Mouse (Mus musculus) stomach, postnatal 0 days (tissue): ENCODE results near the gene Rgs3. TPM values are rescaled to one million over a fixed set of nuclear protein-coding genes. Genes with fewer than 3 reads are reported as not detected.

ENCODE experiments used
- ATAC-seq: fragments of 200-750 bp; cut with Nextera tagmentation; 2 replicates; pipeline ENCODE4 v1.8.0; 2017; ENCODE audit not compliant: low FRiP score, low TSS enrichment
- DNase-seq: peaks from one replicate; pipeline ENCODE4 v3.0.0-alpha.2; 2016; ENCODE audit warnings: low spot score
- H3K27ac ChIP-seq: fragments of 300-500 bp; sonication (generic); replicated peaks from 2 replicates; pipeline ENCODE4 v1.5.1; 2014; ENCODE audit warnings: mild to moderate bottlenecking, control low read depth
- H3K27me3 ChIP-seq: fragments of 300-500 bp; sonication (generic); 2 replicates; pipeline ENCODE4 v1.6.1; 2014; ENCODE audit warnings: low read length; ENCODE audit not compliant: control insufficient read depth, insufficient read depth
- H3K36me3 ChIP-seq: fragments of 300-500 bp; sonication (generic); 2 replicates; pipeline ENCODE4 v1.6.1; 2014; ENCODE audit warnings: low read length, mixed read lengths; ENCODE audit not compliant: control insufficient read depth, insufficient read depth
- H3K4me1 ChIP-seq: fragments of 300-500 bp; sonication (generic); replicated peaks from 2 replicates; pipeline ENCODE4 v1.6.1; 2014; ENCODE audit warnings: antibody characterized with exemption; ENCODE audit not compliant: control insufficient read depth, insufficient read depth
- H3K4me2 ChIP-seq: fragments of 300-500 bp; sonication (generic); replicated peaks from 2 replicates; pipeline ENCODE4 v1.6.1; 2014; ENCODE audit warnings: low read depth, mild to moderate bottlenecking, control low read depth, moderate library complexity
- H3K4me3 ChIP-seq: fragments of 300-500 bp; sonication (generic); 2 replicates; pipeline ENCODE4 v1.5.1; 2014; ENCODE audit warnings: low read depth, low read length, control low read depth
- H3K9ac ChIP-seq: fragments of 300-500 bp; sonication (generic); 2 replicates; pipeline ENCODE4 v1.6.1; 2014; ENCODE audit warnings: mild to moderate bottlenecking, low read length, control low read depth, mixed read lengths
- H3K9me3 ChIP-seq: fragments of 300-500 bp; sonication (generic); 2 replicates; pipeline ENCODE4 v1.6.1; 2016; ENCODE audit warnings: low read length; ENCODE audit not compliant: control insufficient read depth
- CTCF ChIP-seq: IDR thresholded peaks from 2 replicates; pipeline ENCODE4 v1.5.1; 2016; ENCODE audit warnings: antibody characterized with exemption, low read depth, mild to moderate bottlenecking, moderate library complexity
- EP300 ChIP-seq: optimal IDR thresholded peaks from 2 replicates; pipeline ENCODE3; 2016; ENCODE audit warnings: antibody characterized with exemption
- WGBS: fragments of 180-500 bp; shearing (Covaris S2); extraction: QIAGEN DNeasy Blood & Tissue Kit; methylation state at CpG from one replicate; pipeline ENCODE4 v1.1.7; 2014; 5-methylcytosine and 5-hydroxymethylcytosine counted together
- polyA plus RNA-seq: library from polyadenylated mRNA; unstranded; fragments of >200 nt; fragmentation: Nextera tagmentation; extraction: Ambion mirVana; gene quantifications from 2 replicates; pipeline ENCODE4 v1.2.1, GENCODE M21; 2015

The Rgs3 gene
- polyA plus RNA-seq, 1 experiment from 2014 or later = 30.0 TPM

- H3K4me2 ChIP-seq = no peak overlapping the region
- H3K27ac ChIP-seq = 0 out of 2 replicates have a peak overlapping the region, but pooled peaks have one; percentile 8
- WGBS = 74% methylated on average over 10 of the region's 10 CpGs
These were observed 125.6 kb downstream of the Rgs3 start for GRCm38 (mm10) chr4:62685268-62685667.

GRCm38 (mm10) chr4:62686769-62687168, 127.1 kb downstream of the Rgs3 start:
- H3K9me3 ChIP-seq = no peaks in the 10 kb centered on the region
- ATAC-seq (peak; percentile 82), DNase-seq (peak; percentile 69)
- no peak overlapping the region for H3K9ac ChIP-seq
- peak overlapping the region; percentile 30; the same call in 1 of the 2 replicates for H3K27ac ChIP-seq
- no peaks in the 10 kb centered on the region for H3K27me3 ChIP-seq
- no peak overlapping the region for H3K4me3 ChIP-seq
- H3K4me1 ChIP-seq = peaks cover 5% of the 10 kb centered on the region; the same call in 1 of the 2 replicates
- H3K4me2 ChIP-seq = no peak overlapping the region
- TF ChIP-seq CTCF (no peak), EP300 (no peak)
- WGBS = 33% methylated on average over 1 of the region's 1 CpGs
- peaks cover 5% of the 10 kb centered on the region; the same call in 1 of the 2 replicates for H3K36me3 ChIP-seq

More at GRCm38 (mm10) chr4:62685268-62685667, 125.6 kb downstream of the Rgs3 start:
- ATAC-seq (no peak), DNase-seq (no peak)
- TF ChIP-seq CTCF (no peak), EP300 (no peak)
- Histone ChIP-seq H3K9me3 (no peaks in the 10 kb centered on the region), H3K36me3 (peaks cover 3% of the 10 kb centered on the region; the same call in 1 of the 2 replicates), H3K4me1 (peaks cover 5% of the 10 kb centered on the region; the same call in 1 of the 2 replicates), H3K27me3 (no peaks in the 10 kb centered on the region), H3K4me3 (no peak overlapping the region), H3K9ac (no peak overlapping the region; the same call in 1 of the 2 replicates)

GRCm38 (mm10) chr4:62688142-62688541, 128.5 kb downstream of the Rgs3 start:
- Histone ChIP-seq H3K9me3 (no peaks in the 10 kb centered on the region), H3K36me3 (peaks cover 5% of the 10 kb centered on the region; the same call in 1 of the 2 replicates), H3K27ac (no peak overlapping the region), H3K4me1 (0 out of 2 replicates have a peak, but pooled peaks cover 2% of the 10 kb centered on the region), H3K9ac (no peak overlapping the region), H3K27me3 (no peaks in the 10 kb centered on the region), H3K4me3 (no peak overlapping the region), H3K4me2 (no peak overlapping the region)
- DNase-seq = no peak
- WGBS = 84% methylated on average over 5 of the region's 5 CpGs
- peak; percentile 14; the same call in 1 of the 2 replicates for ATAC-seq
- TF ChIP-seq EP300 = no peak
- no peak for TF ChIP-seq CTCF

GRCm38 (mm10) chr4:62690997-62691396, 131.3 kb downstream of the Rgs3 start:
- DNase-seq (no peak), ATAC-seq (no peak)
- Histone ChIP-seq H3K4me3 (no peak overlapping the region), H3K4me2 (no peak overlapping the region), H3K27ac (0 out of 2 replicates have a peak overlapping the region, but pooled peaks have one; percentile 8), H3K36me3 (peaks cover 7% of the 10 kb centered on the region), H3K27me3 (no peaks in the 10 kb centered on the region), H3K9me3 (no peaks in the 10 kb centered on the region), H3K4me1 (0 out of 2 replicates have a peak, but pooled peaks cover 2% of the 10 kb centered on the region), H3K9ac (no peak overlapping the region)
- WGBS = 48% methylated on average over 3 of the region's 4 CpGs
- TF ChIP-seq EP300 = no peak
- no peak for TF ChIP-seq CTCF

- WGBS = 28% methylated on average over 1 of the region's 1 CpGs
- TF ChIP-seq CTCF (no peak), EP300 (no peak)
- H3K27ac ChIP-seq = peak overlapping the region; percentile 40; the same call in 1 of the 2 replicates
These were observed 132.0 kb downstream of the Rgs3 start for GRCm38 (mm10) chr4:62691625-62692024.

GRCm38 (mm10) chr4:62693839-62694238, 134.2 kb downstream of the Rgs3 start:
- no peak overlapping the region for H3K9ac ChIP-seq
- H3K36me3 ChIP-seq = peaks cover 7% of the 10 kb centered on the region
- H3K27me3 ChIP-seq = no peaks in the 10 kb centered on the region
- no peak overlapping the region for H3K4me3 ChIP-seq
- no peak for TF ChIP-seq EP300
- TF ChIP-seq CTCF = peak; percentile 72
- 43% methylated on average over 10 of the region's 10 CpGs for whole genome bisulfite sequencing
- DNase-seq = peak; percentile 72
- no peak overlapping the region for H3K4me2 ChIP-seq
- 0 out of 2 replicates have a peak overlapping the region, but pooled peaks have one; percentile 8 for H3K27ac ChIP-seq
- peak; percentile 82 for ATAC-seq
- 0 out of 2 replicates have a peak, but pooled peaks cover 3% of the 10 kb centered on the region for H3K4me1 ChIP-seq
- no peaks in the 10 kb centered on the region for H3K9me3 ChIP-seq

More at GRCm38 (mm10) chr4:62691625-62692024, 132.0 kb downstream of the Rgs3 start:
- no peaks in the 10 kb centered on the region for H3K4me1 ChIP-seq
- ATAC-seq (no peak), DNase-seq (no peak)
- H3K36me3 ChIP-seq = peaks cover 7% of the 10 kb centered on the region
- no peaks in the 10 kb centered on the region for H3K27me3 ChIP-seq
- no peak overlapping the region for H3K4me3 ChIP-seq
- no peaks in the 10 kb centered on the region for H3K9me3 ChIP-seq
- H3K4me2 ChIP-seq = no peak overlapping the region
- no peak overlapping the region for H3K9ac ChIP-seq
